Mouse (Mus musculus) spleen, adult 2 months (tissue): ENCODE data around the gene Rap1gap2.

ENCODE experiments used
- CTCF ChIP-seq: fragments of 200-500 bp; IDR thresholded peaks from 2 replicates; pipeline ENCODE4 v1.5.1; 2011; ENCODE audit warnings: mild to moderate bottlenecking, inconsistent platforms; ENCODE audit not compliant: insufficient read depth, insufficient read length, insufficient replicate concordance; ENCODE audit errors: extremely low read depth
- POLR2A ChIP-seq: fragments of 200-500 bp; IDR thresholded peaks from 2 replicates; pipeline ENCODE4 v1.6.1; 2011; ENCODE audit warnings: low read depth, low read length, inconsistent platforms

GRCm38 (mm10) chr11:74496581-74496980 is 114.1 kb downstream of the Rap1gap2 start:
- TF ChIP-seq CTCF (no peak), POLR2A (no peak)
